Mouse (Mus musculus) midbrain, embryonic 16.5 days (tissue): ENCODE data around the gene Caprin1. TPM values are rescaled to one million over a fixed set of nuclear protein-coding genes. Genes with fewer than 3 reads are reported as not detected.
A peak's percentile ranks its signal among the peaks of the same experiment; 100 is the strongest.

ENCODE experiments used
- ATAC-seq: fragments of 200-750 bp; cut with Nextera tagmentation; 2 replicates; pipeline ENCODE4 v1.8.0; 2017; ENCODE audit warnings: moderate TSS enrichment
- H3K27ac ChIP-seq: fragments of 300-500 bp; sonication (generic); 2 replicates; pipeline ENCODE4 v1.5.1; 2014; ENCODE audit warnings: mild to moderate bottlenecking, low read length, mixed read lengths
- H3K27me3 ChIP-seq: fragments of 300-500 bp; sonication (generic); 2 replicates; pipeline ENCODE4 v1.6.1; 2014; ENCODE audit warnings: low read depth, low read length, mixed read lengths; ENCODE audit not compliant: control insufficient read depth, insufficient read depth
- H3K36me3 ChIP-seq: fragments of 300-500 bp; sonication (generic); 2 replicates; pipeline ENCODE4 v1.6.1; 2014; ENCODE audit warnings: mild to moderate bottlenecking, low read length, moderate library complexity, mixed read lengths; ENCODE audit not compliant: control insufficient read depth, insufficient read depth
- H3K4me1 ChIP-seq: fragments of 300-500 bp; sonication (generic); 2 replicates; pipeline ENCODE4 v1.6.1; 2014; ENCODE audit warnings: mild to moderate bottlenecking, low read length, mixed read lengths; ENCODE audit not compliant: control insufficient read depth, insufficient read depth
- H3K4me2 ChIP-seq: fragments of 300-500 bp; sonication (generic); 2 replicates; pipeline ENCODE4 v1.6.1; 2014; ENCODE audit warnings: mild to moderate bottlenecking, low read length, mixed read lengths
- H3K4me3 ChIP-seq: fragments of 300-500 bp; sonication (generic); 2 replicates; pipeline ENCODE4 v1.5.1; 2014; ENCODE audit warnings: low read depth, mild to moderate bottlenecking, low read length, moderate library complexity, mixed read lengths
- H3K9ac ChIP-seq: fragments of 300-500 bp; sonication (generic); 2 replicates; pipeline ENCODE4 v1.6.1; 2014; ENCODE audit warnings: low read depth, low read length, mixed read lengths
- H3K9me3 ChIP-seq: fragments of 300-500 bp; sonication (generic); replicated peaks from 2 replicates; pipeline ENCODE4 v1.6.1; 2014; ENCODE audit warnings: mild to moderate bottlenecking, low read length, mixed read lengths; ENCODE audit not compliant: control insufficient read depth, poor library complexity, severe bottlenecking
- WGBS: fragments of 180-500 bp; shearing (Covaris S2); extraction: QIAGEN DNeasy Blood & Tissue Kit; methylation state at CpG from one replicate; pipeline ENCODE4 v1.1.7; 2014; 5-methylcytosine and 5-hydroxymethylcytosine counted together
- polyA plus RNA-seq: library from polyadenylated mRNA; unstranded; fragments of >200 nt; fragmentation: Nextera tagmentation; extraction: Ambion mirVana; gene quantifications from 2 replicates; pipeline ENCODE4 v1.2.1, GENCODE M21; 2015

The Caprin1 gene
- polyA plus RNA-seq, 1 experiment from 2014 or later, result 337 TPM

DNA sequence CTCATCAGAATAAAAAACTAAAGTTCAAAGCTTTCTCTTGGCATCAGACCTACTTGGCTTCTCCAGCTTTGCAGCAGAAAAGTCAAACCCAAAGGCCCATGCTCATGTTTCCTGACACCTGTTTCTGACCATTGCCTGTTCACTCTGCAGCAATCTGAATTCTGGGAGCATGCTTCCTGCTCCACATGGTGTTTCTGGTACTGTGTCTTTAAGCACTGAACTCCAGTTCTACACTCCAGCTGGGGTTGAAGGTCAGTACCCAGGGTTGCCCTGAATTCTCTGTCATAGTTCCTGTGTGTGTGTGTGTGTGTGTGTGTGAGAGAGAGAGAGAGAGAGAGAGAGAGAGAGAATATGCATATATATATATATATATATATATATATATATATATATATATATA lies 11.0 kb upstream of the Caprin1 start:
- no peak overlapping the region for H3K27ac ChIP-seq
- ATAC-seq, result no peak

DNA sequence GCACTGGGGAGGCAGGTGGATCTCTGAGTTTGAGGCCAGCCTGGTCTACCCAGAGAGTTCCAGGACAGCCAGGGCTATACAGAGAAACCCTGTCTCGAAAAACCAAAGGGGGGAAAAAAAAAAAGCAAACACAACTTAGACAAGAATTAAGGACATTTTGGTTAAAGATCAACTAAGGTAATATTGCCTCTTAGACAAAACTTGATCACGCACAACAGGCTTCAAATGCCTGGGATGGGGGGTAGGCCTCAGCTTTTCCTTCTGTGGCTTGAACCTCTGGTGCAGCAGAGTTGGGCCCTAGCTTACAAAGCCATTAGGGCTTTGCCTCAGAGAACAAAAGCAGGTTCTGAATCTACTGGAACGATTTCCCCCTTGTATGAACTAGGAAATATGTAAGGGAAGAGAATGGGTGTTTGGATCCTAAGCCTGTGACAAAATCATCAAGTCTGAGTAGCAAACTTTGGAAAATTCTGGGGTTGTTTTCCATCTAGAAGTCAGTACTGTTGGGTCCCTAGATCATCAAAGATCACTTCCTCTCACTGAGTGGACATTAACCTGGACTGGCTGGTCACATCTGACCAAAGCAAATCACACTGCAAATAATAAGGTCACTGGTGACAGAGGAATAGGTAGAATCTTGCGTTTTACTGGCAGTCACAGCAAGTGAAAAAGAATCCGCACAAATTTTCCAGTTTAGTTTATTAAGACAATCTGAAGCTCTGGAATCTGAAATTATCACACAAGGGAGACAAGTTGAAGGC lies 6.5 kb upstream of the Caprin1 start:
- H3K9ac ChIP-seq, result no peak overlapping the region
- ATAC-seq, result no peak
- H3K4me3 ChIP-seq, result no peak overlapping the region
- no peak overlapping the region for H3K4me2 ChIP-seq
- no peak overlapping the region for H3K27ac ChIP-seq
- H3K36me3 ChIP-seq, result no peaks in the 10 kb centered on the region
- 90% methylated on average over 5 of the region's 5 CpGs for WGBS
- H3K9me3 ChIP-seq, result no peaks in the 10 kb centered on the region
- H3K27me3 ChIP-seq, result no peaks in the 10 kb centered on the region
- H3K4me1 ChIP-seq, result no peaks in the 10 kb centered on the region

More for the DNA sequence above, 11.0 kb upstream of the Caprin1 start:
- H3K27me3 ChIP-seq, result no peaks in the 10 kb centered on the region
- H3K36me3 ChIP-seq, result no peaks in the 10 kb centered on the region
- H3K9ac ChIP-seq, result no peak overlapping the region
- H3K4me3 ChIP-seq, result no peak overlapping the region
- H3K4me2 ChIP-seq, result no peak overlapping the region
- no peaks in the 10 kb centered on the region for H3K4me1 ChIP-seq
- H3K9me3 ChIP-seq, result no peaks in the 10 kb centered on the region

DNA sequence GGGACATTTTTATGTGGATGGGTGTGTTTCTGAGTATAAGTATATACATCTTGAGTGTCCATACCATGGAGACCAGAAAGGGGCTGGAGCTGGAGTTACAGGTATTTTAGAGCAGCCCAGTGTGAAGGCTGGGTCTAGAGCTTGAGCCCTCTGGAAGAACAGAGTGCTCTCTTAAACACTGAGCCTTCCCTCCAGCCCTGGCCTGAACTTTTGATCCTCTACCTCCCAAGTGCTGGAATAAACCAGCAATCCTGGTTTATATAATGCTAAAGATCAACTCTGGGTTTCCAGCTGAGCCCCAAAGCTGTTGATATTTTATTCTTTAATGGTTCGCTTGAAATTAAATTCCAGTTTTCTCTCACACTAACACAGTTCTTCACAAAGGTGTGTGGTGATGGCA lies 5.0 kb upstream of the Caprin1 start:
- ATAC-seq, result no peak
- Histone ChIP-seq H3K9me3 (no peaks in the 10 kb centered on the region), H3K27ac (no peak overlapping the region), H3K4me1 (peaks cover 4% of the 10 kb centered on the region), H3K36me3 (no peaks in the 10 kb centered on the region), H3K4me3 (no peak overlapping the region), H3K4me2 (no peak overlapping the region), H3K27me3 (no peaks in the 10 kb centered on the region), H3K9ac (no peak overlapping the region)
- 92% methylated on average over 1 of the region's 1 CpGs for WGBS

DNA sequence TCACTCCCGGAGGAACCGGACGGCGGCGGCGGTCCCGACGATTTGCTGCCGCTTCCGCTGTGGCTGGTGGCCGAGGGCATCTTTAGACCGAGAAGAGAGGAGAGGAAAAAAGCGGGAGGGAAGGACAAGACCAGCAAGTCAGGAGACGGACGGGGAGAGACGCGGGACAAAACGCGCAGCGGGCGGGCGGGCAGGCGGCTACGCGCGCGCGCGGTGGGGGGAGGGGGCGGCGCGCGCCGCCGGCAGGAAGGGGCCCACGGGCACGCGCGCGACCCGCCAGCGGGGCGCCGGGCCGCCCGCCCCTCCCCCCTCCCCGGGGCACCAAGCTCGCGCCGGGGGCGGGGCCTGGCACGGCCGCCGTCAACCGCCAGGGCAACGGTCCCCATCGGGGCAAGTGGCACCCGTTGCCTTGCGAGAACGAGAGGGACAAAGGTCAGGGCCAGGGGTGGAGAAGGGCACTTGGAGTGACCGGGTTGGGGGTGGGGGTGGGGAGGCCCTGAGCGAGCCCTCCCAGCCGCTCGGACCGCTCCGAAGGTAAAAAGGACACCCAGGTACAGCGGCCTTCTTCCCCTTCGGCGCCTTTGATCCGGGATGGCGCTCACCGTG lies 485 bp downstream of the Caprin1 start:
- H3K4me1 ChIP-seq, result peaks cover 21% of the 10 kb centered on the region
- H3K27me3 ChIP-seq, result no peaks in the 10 kb centered on the region
- peak overlapping the region; percentile 98 for H3K9ac ChIP-seq
- H3K9me3 ChIP-seq, result no peaks in the 10 kb centered on the region
- peak overlapping the region; percentile 75 for H3K4me2 ChIP-seq
- ATAC-seq, result peak; percentile 56
- no peaks in the 10 kb centered on the region; the same call in 1 of the 2 replicates for H3K36me3 ChIP-seq
- H3K4me3 ChIP-seq, result peak overlapping the region; percentile 99
- under 1% methylated on average over 28 of the region's 72 CpGs for WGBS
- H3K27ac ChIP-seq, result peak overlapping the region; percentile 100

DNA sequence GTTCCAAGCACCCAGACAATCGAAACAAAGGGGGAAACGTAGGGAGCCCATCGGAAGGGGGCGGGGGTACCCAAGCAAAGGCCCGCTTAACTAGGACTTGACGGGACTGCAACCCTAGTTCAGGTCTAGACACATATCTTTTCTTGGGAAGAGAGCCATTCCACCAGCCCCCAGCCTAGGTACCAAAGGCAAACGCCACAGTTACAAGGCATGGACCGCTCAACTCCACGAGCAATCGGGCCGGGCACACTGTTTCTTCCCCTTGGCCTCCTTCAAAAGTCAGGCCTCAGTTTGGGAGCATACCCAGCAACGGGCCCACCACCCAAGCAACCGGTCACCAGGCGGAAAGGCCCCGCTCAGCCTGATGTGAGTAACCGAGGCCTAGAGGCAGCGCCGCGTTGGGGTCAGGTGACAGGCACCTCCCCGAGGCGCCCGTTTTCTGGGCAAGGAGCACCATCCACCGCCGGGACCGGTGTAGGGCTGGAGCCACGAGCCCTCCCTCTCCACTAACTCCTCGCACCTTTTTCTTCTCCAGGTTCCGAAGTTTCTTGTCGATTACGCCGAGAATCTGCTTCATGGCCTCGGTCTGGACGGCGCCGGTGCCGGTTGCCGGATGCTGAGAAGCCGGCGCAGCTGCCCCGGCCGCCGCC lies 1.1 kb downstream of the Caprin1 start:
- peak overlapping the region; percentile 99 for H3K4me3 ChIP-seq
- peak; percentile 64 for ATAC-seq
- H3K36me3 ChIP-seq, result no peaks in the 10 kb centered on the region; the same call in 1 of the 2 replicates
- H3K4me1 ChIP-seq, result peaks cover 21% of the 10 kb centered on the region
- H3K4me2 ChIP-seq, result peak overlapping the region; percentile 75
- peak overlapping the region; percentile 100 for H3K27ac ChIP-seq
- under 1% methylated on average over 42 of the region's 42 CpGs for WGBS
- peak overlapping the region; percentile 98 for H3K9ac ChIP-seq
- no peaks in the 10 kb centered on the region for H3K27me3 ChIP-seq
- H3K9me3 ChIP-seq, result no peaks in the 10 kb centered on the region

DNA sequence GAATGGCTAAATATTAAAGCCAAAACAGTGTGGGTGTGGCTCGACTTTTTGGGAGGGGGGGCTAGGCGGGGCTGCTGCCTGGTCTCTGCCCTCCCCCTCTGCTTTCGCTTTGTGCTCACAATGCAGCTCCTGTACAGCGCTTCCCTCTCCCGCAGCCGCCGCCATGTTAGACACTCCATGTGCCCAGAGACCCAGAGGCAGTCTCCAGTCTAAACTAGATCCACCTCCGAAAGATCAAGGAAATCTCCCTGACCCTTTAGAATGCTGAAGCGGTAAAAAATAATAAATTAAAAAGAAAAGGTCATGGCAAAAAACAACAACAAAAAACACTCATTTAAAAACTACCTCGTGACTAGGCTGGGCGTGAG lies 1.6 kb downstream of the Caprin1 start:
- H3K9ac ChIP-seq, result peak overlapping the region; percentile 98
- H3K4me1 ChIP-seq, result peaks cover 22% of the 10 kb centered on the region
- ATAC-seq, result peak; percentile 73
- H3K27me3 ChIP-seq, result no peaks in the 10 kb centered on the region
- peak overlapping the region; percentile 99 for H3K4me3 ChIP-seq
- H3K4me2 ChIP-seq, result peak overlapping the region; percentile 75
- H3K27ac ChIP-seq, result peak overlapping the region; percentile 100
- under 1% methylated on average over 11 of the region's 11 CpGs for WGBS
- H3K36me3 ChIP-seq, result no peaks in the 10 kb centered on the region; the same call in 1 of the 2 replicates
- no peaks in the 10 kb centered on the region for H3K9me3 ChIP-seq

DNA sequence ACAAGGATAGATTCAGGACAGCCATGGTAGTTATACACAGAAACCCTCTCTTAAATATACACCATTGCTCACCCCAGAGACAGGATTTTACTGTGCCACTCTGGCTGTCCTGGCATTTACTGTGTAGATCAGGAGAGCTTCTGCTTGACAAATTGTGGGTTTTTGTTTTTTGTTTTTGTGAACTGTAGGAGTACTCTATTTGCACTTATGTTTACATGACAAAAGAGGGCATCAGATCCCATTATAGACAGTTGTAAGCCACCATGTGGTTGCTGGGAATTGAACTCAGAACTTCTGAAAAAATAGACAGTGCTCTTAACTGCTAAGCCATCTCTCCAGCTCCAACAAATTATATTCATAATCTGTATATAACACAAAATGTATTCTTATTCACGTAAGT lies 5.4 kb downstream of the Caprin1 start:
- no peaks in the 10 kb centered on the region; the same call in 1 of the 2 replicates for H3K36me3 ChIP-seq
- peaks cover 26% of the 10 kb centered on the region for H3K4me1 ChIP-seq
- no peak for ATAC-seq
- H3K9ac ChIP-seq, result no peak overlapping the region
- WGBS, result 97% methylated on average over 1 of the region's 1 CpGs
- H3K9me3 ChIP-seq, result no peaks in the 10 kb centered on the region
- H3K4me3 ChIP-seq, result no peak overlapping the region
- no peak overlapping the region for H3K4me2 ChIP-seq
- H3K27me3 ChIP-seq, result no peaks in the 10 kb centered on the region
- no peak overlapping the region for H3K27ac ChIP-seq

DNA sequence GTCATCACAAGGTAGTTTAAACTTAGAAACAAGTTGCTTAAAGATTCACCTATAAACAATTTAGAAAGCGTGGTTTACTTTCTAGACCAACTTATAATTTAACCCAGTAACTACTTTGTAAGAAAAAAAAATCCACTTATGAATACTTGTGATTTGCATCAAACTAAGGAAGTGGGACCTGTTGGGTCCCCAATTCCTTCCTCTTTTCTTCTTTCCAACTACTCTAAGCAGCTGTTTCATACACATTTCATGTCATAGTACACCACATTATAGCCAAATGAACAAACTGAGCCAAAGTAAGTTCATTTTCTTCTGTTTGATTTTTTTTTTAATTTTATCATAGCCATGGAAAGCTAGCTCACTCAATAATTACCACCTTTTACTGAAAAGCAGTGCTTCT lies 11.7 kb downstream of the Caprin1 start:
- Histone ChIP-seq H3K9ac (no peak overlapping the region), H3K27ac (no peak overlapping the region), H3K27me3 (no peaks in the 10 kb centered on the region), H3K36me3 (peaks cover 5% of the 10 kb centered on the region; the same call in 1 of the 2 replicates), H3K4me1 (peaks cover 10% of the 10 kb centered on the region), H3K9me3 (no peaks in the 10 kb centered on the region), H3K4me3 (no peak overlapping the region), H3K4me2 (no peak overlapping the region)
- ATAC-seq, result no peak
- WGBS, result 98% methylated on average over 1 of the region's 1 CpGs

DNA sequence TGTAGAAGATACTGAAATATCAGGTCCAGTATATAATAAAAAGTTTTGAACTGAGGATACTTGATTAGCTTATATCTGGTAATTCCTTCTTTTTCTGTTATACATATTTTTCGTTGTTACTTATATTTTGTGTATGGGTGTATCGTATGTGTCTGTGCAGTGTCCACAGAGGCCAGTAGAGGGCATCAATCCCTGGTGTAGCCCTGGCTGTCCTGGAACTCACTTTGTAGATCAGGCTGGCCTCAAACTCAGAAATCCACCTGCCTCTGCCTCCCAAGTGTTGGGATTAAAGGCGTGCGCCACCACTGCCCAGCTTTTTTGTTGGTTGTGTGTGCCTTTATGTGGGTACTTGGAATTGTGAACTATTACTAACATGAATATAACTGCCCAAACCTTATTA lies 12.8 kb downstream of the Caprin1 start:
- Histone ChIP-seq H3K27ac (no peak overlapping the region), H3K4me3 (no peak overlapping the region), H3K9ac (no peak overlapping the region), H3K4me1 (peaks cover 2% of the 10 kb centered on the region; the same call in 1 of the 2 replicates), H3K36me3 (peaks cover 11% of the 10 kb centered on the region; the same call in 1 of the 2 replicates), H3K9me3 (no peaks in the 10 kb centered on the region), H3K4me2 (no peak overlapping the region), H3K27me3 (no peaks in the 10 kb centered on the region)
- ATAC-seq, result peak; percentile 42; the same call in 1 of the 2 replicates
- 87% methylated on average over 4 of the region's 4 CpGs for WGBS
